Mouse (Mus musculus) embryonic stem cell, embryonic (primary cell): ENCODE measurements around the gene 1700001K19Rik.

ENCODE experiments used
- CTCF ChIA-PET, 4 experiments: fragments of 300-600 bp in 2 of 4; fragments of 350-600 bp in 2 of 4; sonication (Branson Sonifier 250); formaldehyde crosslinking; loops; one replicate each; lab custom pipeline; 2022; ENCODE audit warnings: inconsistent platforms in 2 of 4; lab: Charles Lee
- POLR2A ChIA-PET, 4 experiments: fragments of 300-600 bp in 2 of 4; fragments of 350-600 bp in 2 of 4; sonication (Branson Sonifier 250); formaldehyde crosslinking; loops; one replicate each; lab custom pipeline; 2022; ENCODE audit warnings: antibody characterized with exemption in 4 of 4, inconsistent platforms in 1 of 4; lab: Charles Lee

Gene 1700001K19Rik

DNA sequence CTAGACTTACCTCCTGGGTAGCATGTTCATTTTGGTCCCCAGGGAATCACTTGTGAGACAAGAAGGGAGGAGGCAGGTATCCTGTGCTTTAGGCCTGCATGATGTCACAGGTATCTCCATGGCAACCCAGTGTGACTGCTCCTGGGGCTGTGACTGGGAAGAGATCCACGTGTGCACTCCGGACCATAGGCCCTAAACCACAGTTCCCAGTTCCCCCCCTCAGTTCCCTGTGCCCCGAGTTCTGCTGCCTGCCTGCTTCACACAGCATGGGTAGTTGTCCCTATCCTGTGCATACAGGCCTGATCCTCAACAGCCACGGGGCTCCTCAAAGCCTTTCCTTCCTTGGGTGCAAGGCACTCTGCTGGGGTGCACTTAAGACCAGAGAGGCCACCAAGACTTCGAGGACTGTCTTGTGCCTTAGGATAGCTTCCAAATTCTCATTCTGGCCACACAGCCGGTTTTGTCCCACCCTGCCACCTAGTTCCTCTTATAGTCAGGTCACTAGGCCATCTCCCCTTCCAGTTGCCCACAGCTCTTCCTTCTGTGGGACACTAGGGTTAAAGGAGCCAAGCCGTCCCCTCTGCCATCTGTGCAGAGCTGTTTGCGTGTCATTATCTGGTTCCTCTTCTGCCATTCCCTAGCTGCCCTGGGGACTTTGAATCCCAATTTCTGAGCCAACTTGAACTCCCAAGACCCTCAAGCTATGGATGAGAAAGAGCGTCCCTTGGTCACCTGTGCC lies at the start of gene 1700001K19Rik:
Gene 1700001K19Rik (minus strand): TSS at position 59 of the 739 bp plus-strand sequence.
- ChIA-PET CTCF (interaction anchor here in 3 of 4 experiments (0.6 to 1.3 kb wide), 3 partner anchors 9 to 562 kb away, joined by 3 to 15 read pairs (median 5); no protein-coding TSS in a partner anchor), POLR2A (interaction anchor here in 3 of 4 experiments (0.6 to 26.2 kb wide), 12 partner anchors 8 to 1675 kb away, joined by 3 to 781 read pairs (median 4); partner anchors contain the start of gene Hsp90aa1 (in 2 of the 3))

DNA sequence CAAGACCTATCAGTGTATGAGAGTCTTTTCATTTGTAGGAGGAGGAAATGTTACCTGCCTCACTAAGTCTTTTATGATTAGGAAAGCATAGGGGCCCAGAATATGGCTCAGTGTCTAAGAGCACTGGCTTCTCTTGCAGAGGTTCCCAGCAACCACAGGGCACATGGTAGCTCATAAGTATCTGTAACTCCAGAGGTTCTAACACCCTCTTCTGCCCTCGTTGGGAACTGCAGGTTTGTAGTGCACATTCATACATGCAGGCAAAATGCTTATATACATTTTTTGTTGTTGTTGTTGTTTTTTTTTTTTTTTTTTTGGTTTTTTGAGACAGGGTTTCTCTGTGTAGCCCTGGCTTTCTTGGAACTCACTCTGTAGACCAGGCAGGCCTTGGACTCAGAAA lies 44.0 kb upstream of the 1700001K19Rik start:
- ChIA-PET CTCF (interaction anchor here (0.7 to 2.4 kb wide), 15 partner anchors 9 to 733 kb away, joined by 3 to 11 read pairs (median 5); partner anchors contain the start of gene Hsp90aa1 (in 2 of the 4)), POLR2A (interaction anchor here (0.6 to 2.1 kb wide), 19 partner anchors 8 to 307 kb away, joined by 3 to 15 read pairs (median 5); partner anchors contain the start of genes Hsp90aa1 (in 3 of the 4) and Wdr20 (in 2 of the 4))

DNA sequence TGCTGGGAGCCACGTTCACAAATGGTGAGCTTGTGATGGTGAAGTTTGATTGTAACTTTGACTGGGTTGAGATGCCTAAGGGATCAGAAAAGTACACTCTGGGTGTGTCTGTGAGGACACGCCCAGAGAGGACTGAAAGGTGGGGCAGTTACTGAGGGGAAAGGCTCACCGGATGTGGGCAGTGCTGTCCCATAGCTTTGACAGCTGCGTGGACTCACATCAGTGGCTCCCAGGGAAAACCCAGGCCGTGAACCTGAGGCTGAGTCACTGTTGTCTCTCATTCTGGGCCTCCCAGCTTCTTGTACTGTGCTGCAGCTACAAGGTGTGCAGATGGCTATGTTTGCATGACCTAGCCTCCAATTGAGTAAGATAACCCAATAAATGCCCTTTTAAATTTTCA lies 43.1 kb upstream of the 1700001K19Rik start:
- ChIA-PET POLR2A (interaction anchor here in 3 of 4 experiments (0.6 to 2.1 kb wide), 13 partner anchors 10 to 307 kb away, joined by 3 to 9 read pairs (median 5); partner anchors contain the start of genes Wdr20 (in 2 of the 3) and Hsp90aa1 (in 1 of the 3)), CTCF (interaction anchor here in 2 of 4 experiments (0.6 to 0.8 kb wide), 2 partner anchors 51 to 127 kb away, joined by 3 read pairs; no protein-coding TSS in a partner anchor)

DNA sequence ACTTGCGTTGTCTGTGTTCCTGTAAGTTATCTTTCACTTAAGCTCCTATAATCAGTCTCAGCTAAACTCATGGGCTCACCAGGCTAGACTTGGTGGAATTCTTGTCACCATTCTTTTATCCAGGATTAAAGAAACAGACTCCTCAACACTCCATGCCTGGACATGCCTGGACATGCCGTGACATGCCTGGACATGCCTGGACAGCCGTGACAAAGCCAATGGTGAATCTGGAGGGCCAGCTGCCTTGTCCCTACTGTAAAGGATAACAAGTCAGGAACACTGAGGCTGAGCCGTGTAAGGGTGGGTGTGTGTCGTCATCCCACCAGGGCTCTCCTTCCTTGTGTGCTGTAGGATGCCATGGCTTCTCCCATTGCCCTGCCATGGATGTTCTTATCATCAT lies 42.6 kb upstream of the 1700001K19Rik start:
- POLR2A ChIA-PET, result interaction anchor here in 3 of 4 experiments (0.6 to 2.1 kb wide), 13 partner anchors 11 to 306 kb away, joined by 3 to 9 read pairs (median 5); partner anchors contain the start of genes Wdr20 (in 2 of the 3) and Hsp90aa1 (in 1 of the 3)
- CTCF ChIA-PET, result interaction anchor here in 2 of 4 experiments (0.6 to 0.8 kb wide), 2 partner anchors 51 to 126 kb away, joined by 3 read pairs; no protein-coding TSS in a partner anchor

DNA sequence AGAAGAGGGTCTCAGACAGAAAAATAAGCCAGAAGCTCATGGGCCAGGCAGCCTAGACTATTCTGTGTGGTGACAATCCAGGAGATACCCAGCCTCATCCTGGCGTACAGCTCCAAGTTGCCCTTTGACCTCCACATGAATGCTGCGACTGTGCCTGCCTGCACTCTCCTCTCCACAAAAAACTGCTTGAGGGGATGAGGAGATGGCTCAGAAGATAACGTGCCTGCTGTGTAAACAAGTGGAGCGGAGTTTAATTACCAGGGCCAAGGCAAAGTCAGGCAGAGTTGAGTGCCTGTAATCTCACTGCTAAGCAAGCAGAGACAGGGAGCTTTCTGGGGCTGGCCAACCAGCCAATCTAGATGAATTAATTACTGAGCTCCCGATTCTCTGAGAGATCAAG lies 33.6 kb upstream of the 1700001K19Rik start:
- ChIA-PET CTCF (interaction anchor here in 2 of 4 experiments (1.0 kb wide), 2 partner anchors 13 to 17 kb away, joined by 3 to 6 read pairs; partner anchors contain the start of gene Hsp90aa1 (in 1 of the 2)), POLR2A (interaction anchor here in 3 of 4 experiments (0.5 to 15.0 kb wide), 13 partner anchors 9 to 129 kb away, joined by 3 to 253 read pairs (median 5); partner anchors contain the start of genes Hsp90aa1 (in 2 of the 3) and Wdr20 (in 1 of the 3))

DNA sequence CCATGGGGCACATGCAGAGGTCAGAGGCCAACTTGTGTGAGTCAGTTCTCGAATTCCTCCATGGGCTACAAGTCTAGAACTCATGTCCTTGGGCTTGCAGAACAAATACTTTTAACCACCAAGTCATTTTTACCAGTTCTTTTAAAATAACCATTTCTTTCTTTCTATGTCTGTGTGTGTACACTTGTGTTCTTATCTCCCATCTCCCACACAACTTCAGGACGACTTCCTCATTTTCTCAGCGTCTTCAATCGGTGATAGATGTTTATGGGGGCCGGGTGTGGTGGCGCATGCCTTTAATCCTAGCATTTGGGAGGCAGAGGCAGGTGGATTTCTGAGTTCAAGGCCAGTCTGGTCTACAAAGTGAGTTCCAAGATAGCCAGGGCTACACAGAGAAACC lies 31.8 kb upstream of the 1700001K19Rik start:
- ChIA-PET CTCF (interaction anchor here in 2 of 4 experiments (1.2 to 1.6 kb wide), 3 partner anchors 11 to 40 kb away, joined by 3 to 9 read pairs (median 5); partner anchors contain the start of gene Hsp90aa1 (in 2 of the 2)), POLR2A (interaction anchor here (0.5 to 15.0 kb wide), 16 partner anchors 9 to 242 kb away, joined by 3 to 253 read pairs (median 4); partner anchors contain the start of gene Hsp90aa1 (in 3 of the 4))

DNA sequence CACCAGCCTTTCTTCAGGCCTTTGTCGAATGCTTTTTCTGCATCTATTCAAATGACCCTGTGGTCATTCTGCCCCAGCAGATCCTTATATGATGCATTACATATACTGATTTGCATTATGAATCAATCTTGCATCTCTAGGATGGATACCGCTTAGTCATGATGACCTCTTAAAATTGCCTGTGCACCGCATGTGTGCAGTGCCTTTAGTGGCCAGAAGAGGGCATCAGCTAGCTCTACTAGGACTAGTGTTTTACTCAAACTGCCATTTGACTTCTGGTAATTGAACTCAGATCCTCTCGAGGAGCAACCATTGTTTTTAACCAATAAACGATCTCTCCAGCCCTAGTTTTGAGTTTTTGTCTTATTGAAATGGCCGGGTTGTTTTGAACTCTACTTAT lies 31.4 kb upstream of the 1700001K19Rik start:
- ChIA-PET CTCF (interaction anchor here in 3 of 4 experiments (0.5 to 1.6 kb wide), 4 partner anchors 10 to 40 kb away, joined by 3 to 9 read pairs (median 5); partner anchors contain the start of gene Hsp90aa1 (in 2 of the 3)), POLR2A (interaction anchor here in 3 of 4 experiments (0.5 to 15.0 kb wide), 14 partner anchors 9 to 242 kb away, joined by 3 to 253 read pairs (median 5); partner anchors contain the start of gene Hsp90aa1 (in 3 of the 3))

DNA sequence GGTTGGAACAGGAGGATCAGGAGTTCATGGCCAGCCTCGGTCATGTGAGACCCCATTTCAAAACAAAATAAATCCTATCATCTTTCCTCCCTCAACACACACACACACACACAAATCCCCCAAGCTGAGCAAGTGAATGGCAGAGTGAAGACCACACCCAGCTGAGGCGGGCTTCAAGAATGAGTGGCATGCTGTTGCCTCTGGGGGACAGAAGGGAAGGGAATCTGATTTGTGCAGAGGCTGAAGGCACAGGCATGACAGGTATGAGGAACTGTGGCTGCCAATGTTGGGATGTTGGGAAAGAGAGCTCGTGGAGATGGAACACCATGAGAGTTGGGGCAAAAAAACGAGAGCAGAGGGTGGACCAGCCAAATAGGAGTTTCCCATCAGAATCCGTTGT lies 28.9 kb upstream of the 1700001K19Rik start:
- ChIA-PET CTCF (interaction anchor here in 2 of 4 experiments (0.5 to 1.7 kb wide), 4 partner anchors 8 to 293 kb away, joined by 4 to 11 read pairs (median 6); partner anchors contain the start of gene Hsp90aa1 (in 2 of the 2)), POLR2A (interaction anchor here in 3 of 4 experiments (0.5 to 19.5 kb wide), 36 partner anchors 9 to 647 kb away, joined by 3 to 781 read pairs (median 5); partner anchors contain the start of genes Hsp90aa1 (in 3 of the 3), Wdr20 (in 3 of the 3) and 1700001K19Rik (in 2 of the 3))

DNA sequence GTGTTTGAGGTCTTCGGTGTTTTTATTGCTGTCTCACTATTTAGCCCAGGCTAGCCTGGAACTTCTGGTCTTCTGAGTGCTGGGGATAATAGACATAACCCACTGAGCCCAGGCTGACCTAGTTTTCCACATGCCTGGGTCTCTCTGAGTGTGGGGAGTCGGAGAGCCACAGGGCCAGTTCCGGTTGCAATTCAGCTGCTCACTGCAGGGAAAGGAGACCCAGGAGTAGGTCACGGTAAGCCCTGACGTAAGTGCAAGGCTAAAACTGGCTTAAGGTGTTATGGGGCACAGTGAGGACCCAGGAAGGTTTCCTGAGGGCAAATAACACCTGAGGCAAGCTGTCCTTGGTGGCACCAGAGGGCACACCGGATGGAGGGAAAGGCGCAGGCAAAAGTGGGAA lies 25.0 kb upstream of the 1700001K19Rik start:
- CTCF ChIA-PET, result interaction anchor here in 2 of 4 experiments (0.6 to 0.9 kb wide), 2 partner anchors 37 to 289 kb away, joined by 3 to 6 read pairs; no protein-coding TSS in a partner anchor
- POLR2A ChIA-PET, result interaction anchor here in 3 of 4 experiments (0.6 to 19.5 kb wide), 32 partner anchors 5 to 1004 kb away, joined by 3 to 781 read pairs (median 10); partner anchors contain the start of genes 1700001K19Rik (in 2 of the 3), Wdr20 (in 2 of the 3), Hsp90aa1 (in 1 of the 3) and Zfp839 (in 1 of the 3)

DNA sequence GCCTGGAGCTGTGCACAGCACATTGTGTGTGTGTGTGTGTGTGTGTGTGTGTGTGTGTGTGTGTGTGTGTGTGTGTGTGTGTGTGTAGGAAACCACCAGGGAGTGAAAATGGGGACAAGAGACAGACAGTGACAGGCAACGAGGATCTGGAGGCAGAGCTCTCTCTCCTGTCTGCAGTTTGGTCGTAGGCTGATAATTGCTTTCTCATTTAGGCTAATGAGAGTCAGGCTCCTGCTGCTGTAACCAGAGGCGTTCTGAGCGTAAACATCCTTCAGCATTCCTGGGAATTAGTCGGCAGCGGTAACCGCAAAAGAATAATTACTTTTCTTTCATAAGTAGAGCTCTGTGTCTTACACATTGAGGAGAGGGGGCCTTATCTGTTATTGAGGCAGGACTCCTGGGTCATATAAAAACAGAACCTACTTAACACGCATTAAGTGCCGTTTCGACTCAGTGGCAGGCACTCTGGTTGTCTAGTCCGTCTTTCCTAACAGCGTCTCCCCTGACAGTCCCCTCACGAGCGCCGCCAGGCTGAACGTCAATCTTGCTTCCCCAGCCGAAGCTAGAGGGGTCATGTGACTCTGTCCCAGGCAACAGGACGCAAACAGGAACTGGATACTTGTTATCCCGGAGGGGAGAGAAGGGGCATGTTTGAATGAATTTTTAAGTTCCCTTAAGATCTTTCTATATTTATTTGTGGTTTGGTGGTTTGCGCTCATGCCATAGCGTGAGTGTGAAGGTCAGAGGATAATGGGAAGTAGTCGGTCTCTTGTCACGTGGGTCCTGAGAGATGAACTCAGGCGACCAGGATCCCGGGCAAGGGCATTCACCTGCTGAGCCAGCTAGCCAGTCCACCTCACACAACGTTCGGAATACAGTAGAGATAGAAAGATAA lies 24.2 kb upstream of the 1700001K19Rik start:
- CTCF ChIA-PET, result interaction anchor here in 3 of 4 experiments (0.5 to 1.2 kb wide), 9 partner anchors 11 to 315 kb away, joined by 3 to 6 read pairs (median 3); partner anchors contain the start of gene Wdr20 (in 1 of the 3)
- POLR2A ChIA-PET, result interaction anchor here (0.5 to 19.5 kb wide), 51 partner anchors 4 to 1005 kb away, joined by 3 to 781 read pairs (median 5); partner anchors contain the start of genes 1700001K19Rik (in 2 of the 4), Wdr20 (in 2 of the 4), Dync1h1 (in 1 of the 4) and Hsp90aa1 (in 1 of the 4)

DNA sequence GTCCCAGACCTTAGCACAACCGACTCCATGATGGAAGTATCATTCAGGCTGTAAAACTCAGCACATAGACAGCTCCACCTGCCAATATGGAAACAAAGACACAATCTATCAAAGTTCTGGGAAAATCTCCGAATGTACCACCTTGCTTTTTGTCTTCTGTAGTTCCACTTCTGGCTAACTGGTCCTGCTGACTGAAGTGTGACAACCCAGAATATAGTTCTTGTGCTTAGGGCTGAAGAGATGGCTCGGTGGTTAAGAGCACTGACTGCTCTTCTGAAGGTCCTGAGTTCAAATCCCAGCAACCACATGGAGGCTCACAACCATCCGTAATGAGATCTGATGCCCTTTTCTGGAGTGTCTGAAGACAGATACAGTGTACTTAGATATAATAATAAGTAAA lies 23.0 kb upstream of the 1700001K19Rik start:
- POLR2A ChIA-PET, result interaction anchor here in 3 of 4 experiments (1.1 to 19.5 kb wide), 26 partner anchors 3 to 288 kb away, joined by 3 to 781 read pairs (median 26); partner anchors contain the start of genes 1700001K19Rik (in 2 of the 3), Hsp90aa1 (in 1 of the 3) and Wdr20 (in 1 of the 3)
- CTCF ChIA-PET, result interaction anchor here in 1 of 4 experiments (0.6 kb wide), 1 partner anchor 123 kb away, joined by 3 read pairs; no protein-coding TSS in a partner anchor

DNA sequence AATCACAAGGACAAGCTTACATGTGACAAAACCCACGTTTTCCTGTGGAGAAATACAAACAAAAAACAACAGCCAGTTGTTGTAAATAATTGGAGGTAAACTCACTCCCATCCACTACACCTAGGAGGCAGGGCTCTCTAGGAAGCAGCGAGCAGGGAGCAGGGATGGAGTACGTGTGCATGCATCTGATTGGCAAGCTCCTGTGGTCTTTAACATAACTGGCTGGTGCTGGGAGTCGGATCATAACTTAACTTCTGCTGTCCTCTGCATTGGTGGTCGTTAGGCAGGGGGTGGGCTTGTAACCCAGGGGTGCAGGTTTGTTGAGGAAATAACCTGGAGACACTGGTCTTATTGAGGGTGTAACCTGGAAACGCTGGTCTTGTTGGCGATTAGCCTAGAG lies 21.3 kb upstream of the 1700001K19Rik start:
- CTCF ChIA-PET, result interaction anchor here (0.7 to 3.7 kb wide), 35 partner anchors 10 to 288 kb away, joined by 3 to 45 read pairs (median 5); partner anchors contain the start of gene Wdr20 (in 1 of the 4)
- POLR2A ChIA-PET, result interaction anchor here (0.5 to 19.5 kb wide), 127 partner anchors 7 to 1113 kb away, joined by 3 to 781 read pairs (median 6); partner anchors contain the start of genes Dync1h1 (in 3 of the 4), Wdr20 (in 3 of the 4), 1700001K19Rik (in 2 of the 4) and Dio3 (in 1 of the 4)

DNA sequence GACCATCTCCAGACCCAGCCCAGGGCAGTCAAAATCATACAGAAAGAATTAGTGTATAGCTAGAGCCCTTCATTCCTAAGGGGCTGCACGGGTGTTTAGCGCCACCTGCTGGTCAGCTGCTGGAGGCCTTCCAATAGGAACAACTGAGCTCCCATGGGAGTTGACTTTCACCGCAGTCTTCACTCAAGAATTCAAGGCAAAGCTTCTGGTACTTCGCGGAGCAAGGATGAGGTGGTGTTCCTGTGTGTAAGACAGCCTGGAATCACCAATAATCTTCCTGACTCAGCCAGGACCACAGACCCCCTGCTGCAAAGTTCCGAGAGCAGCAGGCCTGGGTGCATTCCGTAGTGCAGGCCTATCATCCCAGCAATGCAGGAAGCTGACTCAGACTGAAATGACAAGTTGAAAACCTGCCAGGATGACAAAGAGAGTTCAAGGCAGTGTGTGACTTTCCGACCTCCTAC lies 20.6 kb upstream of the 1700001K19Rik start:
- CTCF ChIA-PET, result interaction anchor here (0.5 to 3.7 kb wide), 57 partner anchors 8 to 319 kb away, joined by 3 to 45 read pairs (median 4); partner anchors contain the start of gene Wdr20 (in 2 of the 4)
- POLR2A ChIA-PET, result interaction anchor here (0.5 to 19.5 kb wide), 174 partner anchors 8 to 991 kb away, joined by 3 to 781 read pairs (median 5); partner anchors contain the start of genes Dync1h1 (in 3 of the 4), Wdr20 (in 3 of the 4), 1700001K19Rik (in 2 of the 4) and Ppp2r5c (in 2 of the 4)

DNA sequence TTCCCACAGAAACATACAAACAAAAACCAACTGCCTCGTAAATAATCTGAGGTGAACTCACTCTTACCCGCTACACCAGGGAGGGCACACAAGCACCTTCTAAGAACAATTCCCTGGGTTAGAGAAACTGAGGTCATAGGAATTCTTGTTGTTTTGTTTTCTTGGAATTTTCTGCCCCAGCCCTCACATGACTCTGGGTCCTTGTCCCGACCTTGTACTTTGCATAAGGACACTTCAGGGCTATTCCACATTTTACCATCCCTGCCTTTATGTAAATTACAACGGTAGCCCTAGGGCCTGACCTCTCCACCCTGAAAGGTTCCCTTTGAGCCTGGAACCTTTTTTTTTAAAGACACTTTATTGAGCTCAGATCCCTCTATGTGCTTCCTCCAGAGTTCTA lies 20.1 kb upstream of the 1700001K19Rik start, which contains the start of gene Hsp90aa1:
Gene Hsp90aa1 (minus strand): TSS at position 173 of the 400 bp plus-strand sequence.
- ChIA-PET POLR2A (interaction anchor here (0.5 to 19.5 kb wide), 164 partner anchors 8 to 844 kb away, joined by 3 to 781 read pairs (median 5); partner anchors contain the start of genes Wdr20 (in 3 of the 4), 1700001K19Rik (in 2 of the 4), Dync1h1 (in 2 of the 4) and Eif5 (in 2 of the 4)), CTCF (interaction anchor here (0.6 to 3.7 kb wide), 46 partner anchors 8 to 290 kb away, joined by 3 to 45 read pairs (median 5); partner anchors contain the start of gene Wdr20 (in 2 of the 4))

DNA sequence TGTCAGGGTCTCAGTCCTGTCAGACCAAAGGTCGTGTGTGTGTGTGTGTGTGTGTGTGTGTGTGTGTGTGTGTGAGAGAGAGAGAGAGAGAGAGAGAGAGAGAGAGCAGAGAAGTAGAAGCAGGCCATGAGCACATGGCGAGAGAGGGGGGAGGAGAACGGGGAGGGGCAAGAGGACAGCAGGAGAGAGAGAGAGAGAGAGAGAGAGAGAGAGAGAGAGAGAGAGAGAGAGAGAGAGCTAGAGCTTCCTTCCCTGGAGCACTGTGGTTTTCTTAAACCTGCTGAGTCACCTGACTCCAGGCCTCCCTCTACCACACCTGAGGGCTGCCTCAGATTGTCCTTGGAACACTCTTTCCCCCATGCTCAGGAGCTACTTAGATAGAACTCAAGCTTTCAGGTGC lies 18.9 kb upstream of the 1700001K19Rik start:
- ChIA-PET CTCF (interaction anchor here (0.6 to 3.7 kb wide), 14 partner anchors 10 to 571 kb away, joined by 3 to 23 read pairs (median 4); no protein-coding TSS in a partner anchor), POLR2A (interaction anchor here (0.5 to 19.5 kb wide), 114 partner anchors 9 to 1956 kb away, joined by 3 to 781 read pairs (median 5); partner anchors contain the start of genes Wdr20 (in 3 of the 4), 1700001K19Rik (in 2 of the 4), Dync1h1 (in 1 of the 4) and Eif5 (in 1 of the 4))
